Mouse (Mus musculus) liver, postnatal 0 days (tissue): Measurements from ENCODE around the gene Tcf23. TPM values are rescaled to one million over a fixed set of nuclear protein-coding genes. Genes with fewer than 3 reads are reported as not detected.

Experiments used
- ATAC-seq: fragments of 200-750 bp; cut with Nextera tagmentation; 2 replicates; pipeline ENCODE4 v1.8.0; 2017; ENCODE audit warnings: mild to moderate bottlenecking, moderate library complexity
- DNase-seq: peaks from one replicate; pipeline ENCODE4 v3.0.0-alpha.2; 2016
- H3K27ac ChIP-seq: fragments of 300-500 bp; sonication (generic); 2 replicates; pipeline ENCODE4 v1.5.1; 2014; ENCODE audit warnings: antibody characterized with exemption, moderate library complexity, mild to moderate bottlenecking, low read depth
- H3K27me3 ChIP-seq: fragments of 300-500 bp; sonication (generic); 2 replicates; pipeline ENCODE4 v1.6.1; 2014; ENCODE audit warnings: low read length, control low read depth, mixed read lengths; ENCODE audit not compliant: insufficient read depth
- H3K36me3 ChIP-seq: fragments of 300-500 bp; sonication (generic); replicated peaks from 2 replicates; pipeline ENCODE4 v1.6.1; 2014; ENCODE audit warnings: mild to moderate bottlenecking, control low read depth, low read length, moderate library complexity, mixed read lengths; ENCODE audit not compliant: insufficient read depth
- H3K4me1 ChIP-seq: fragments of 300-500 bp; sonication (generic); 2 replicates; pipeline ENCODE4 v1.6.1; 2014; ENCODE audit warnings: antibody characterized with exemption, mild to moderate bottlenecking, control low read depth; ENCODE audit not compliant: insufficient read depth
- H3K4me2 ChIP-seq: fragments of 300-500 bp; sonication (generic); 2 replicates; pipeline ENCODE4 v1.6.1; 2014; ENCODE audit warnings: low read depth, mild to moderate bottlenecking, low read length, moderate library complexity, mixed read lengths
- H3K4me3 ChIP-seq: fragments of 300-500 bp; sonication (generic); 2 replicates; pipeline ENCODE4 v1.5.1; 2014; ENCODE audit warnings: low read depth, low read length
- H3K9ac ChIP-seq: fragments of 300-500 bp; sonication (generic); replicated peaks from 2 replicates; pipeline ENCODE4 v1.6.1; 2014; ENCODE audit warnings: mild to moderate bottlenecking, moderate library complexity
- H3K9me3 ChIP-seq: fragments of 300-500 bp; sonication (generic); 2 replicates; pipeline ENCODE4 v1.6.1; 2016; ENCODE audit warnings: mild to moderate bottlenecking, control low read depth, low read length, mixed read lengths
- CTCF ChIP-seq: sonication (generic); IDR thresholded peaks from 2 replicates; pipeline ENCODE4 v1.5.1; 2016; ENCODE audit warnings: antibody characterized with exemption, low read depth
- EP300 ChIP-seq: IDR thresholded peaks from 2 replicates; pipeline ENCODE4 v1.6.1; 2016; ENCODE audit warnings: antibody characterized with exemption, low read depth, mild to moderate bottlenecking
- WGBS: fragments of 180-500 bp; shearing (Covaris S2); extraction: QIAGEN DNeasy Blood & Tissue Kit; methylation state at CpG from one replicate; pipeline ENCODE4 v1.1.7; 2014; ENCODE audit not compliant: insufficient replicate concordance; 5-methylcytosine and 5-hydroxymethylcytosine counted together
- polyA plus RNA-seq: library from polyadenylated mRNA; unstranded; fragments of >200 nt; fragmentation: Nextera tagmentation; extraction: Ambion mirVana; gene quantifications from 2 replicates; pipeline ENCODE4 v1.2.1, GENCODE M21; 2015

Gene Tcf23
- polyA plus RNA-seq, result 0.05 TPM in 1 of 2 replicates, not detected in the other

- no peaks in the 10 kb centered on the region for H3K9me3 ChIP-seq
- no peak within 1 kb of the TSS for H3K4me2 ChIP-seq
- ATAC-seq (no peak), DNase-seq (no peak)
- no peak within 1 kb of the TSS for H3K9ac ChIP-seq
- H3K27ac ChIP-seq, result no peak within 1 kb of the TSS
- 64% methylated on average over 8 of the region's 8 CpGs for WGBS
- H3K27me3 ChIP-seq, result no peaks in the 10 kb centered on the region
- H3K4me1 ChIP-seq, result peaks cover 5% of the 10 kb centered on the region
- H3K4me3 ChIP-seq, result no peak within 1 kb of the TSS
- H3K36me3 ChIP-seq, result no peaks in the 10 kb centered on the region
- no peak for TF ChIP-seq EP300
- TF ChIP-seq CTCF, result no peak
These were observed at the start of gene Tcf23 for GRCm38 (mm10) chr5:30968416-30968815. Gene Tcf23, plus strand, starts transcription at chr5:30968662.

DNA sequence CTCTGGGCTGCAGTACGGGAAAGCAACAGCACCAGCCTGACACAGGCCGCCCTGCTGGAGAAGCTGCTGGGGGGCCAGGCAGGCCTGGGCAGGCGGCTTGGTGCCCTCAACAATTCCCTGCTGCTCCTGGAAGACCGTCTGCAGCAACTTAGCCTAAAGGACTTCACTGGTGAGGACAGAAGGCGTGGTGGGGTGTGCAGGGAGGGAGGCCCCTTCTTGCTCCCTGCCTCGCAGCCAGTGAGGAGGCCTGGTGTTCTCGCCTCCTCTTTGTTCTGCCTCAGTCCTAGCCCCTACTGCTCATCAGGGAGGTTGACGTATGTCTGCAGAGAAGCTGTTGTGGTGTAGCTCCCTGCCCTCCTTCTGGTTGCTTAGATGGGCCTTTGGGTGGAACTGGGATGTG, 49.8 kb upstream of the Tcf23 start:
- Histone ChIP-seq H3K4me3 (no peak overlapping the region), H3K27ac (no peak overlapping the region), H3K4me2 (no peak overlapping the region), H3K9ac (no peak overlapping the region), H3K9me3 (no peaks in the 10 kb centered on the region), H3K4me1 (peaks cover 60% of the 10 kb centered on the region), H3K27me3 (no peaks in the 10 kb centered on the region), H3K36me3 (peaks cover 11% of the 10 kb centered on the region)
- WGBS, result 78% methylated on average over 8 of the region's 8 CpGs
- no peak for DNase-seq
- TF ChIP-seq EP300 (no peak), CTCF (no peak)
- no peak for ATAC-seq

DNA sequence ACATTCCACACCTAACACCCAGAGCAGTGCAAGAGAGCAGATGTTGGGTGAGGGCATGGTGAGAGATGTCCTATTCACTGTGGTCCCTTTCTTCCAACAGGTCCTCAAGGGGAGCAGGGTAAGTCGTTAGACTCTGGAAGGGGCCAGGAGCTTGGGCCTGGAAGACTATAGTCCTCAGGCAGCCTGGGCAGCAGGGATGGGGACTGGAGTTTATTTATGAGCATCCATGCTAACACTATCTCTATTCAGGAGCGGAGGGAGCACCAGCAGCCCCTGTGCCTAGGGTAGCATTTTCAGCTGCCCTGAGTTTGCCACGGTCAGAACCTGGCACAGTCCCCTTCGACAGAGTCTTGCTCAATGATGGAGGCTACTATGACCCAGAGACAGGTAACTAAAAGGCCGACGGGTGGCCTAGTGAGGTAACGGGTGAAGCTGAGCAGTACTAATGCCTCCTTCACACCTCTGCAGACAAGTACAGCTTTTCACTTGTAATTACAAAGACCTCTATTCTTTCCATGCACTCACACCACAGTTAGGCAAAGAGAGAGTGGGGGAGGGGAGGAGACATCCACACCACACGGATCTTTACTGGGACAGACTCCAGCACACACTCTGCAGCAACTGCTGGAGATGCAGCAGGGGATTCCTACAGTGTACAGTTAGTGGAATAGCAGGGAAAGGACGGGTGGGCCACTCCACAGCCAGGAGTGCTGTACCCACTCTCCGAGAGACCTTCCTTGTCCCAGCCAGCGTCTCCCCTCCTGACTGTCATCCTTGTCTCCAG, 48.4 kb upstream of the Tcf23 start:
- peaks cover 47% of the 10 kb centered on the region for H3K4me1 ChIP-seq
- no peaks in the 10 kb centered on the region for H3K9me3 ChIP-seq
- TF ChIP-seq EP300 (no peak), CTCF (no peak)
- H3K4me3 ChIP-seq, result no peak overlapping the region
- ATAC-seq (no peak), DNase-seq (no peak)
- H3K36me3 ChIP-seq, result peaks cover 11% of the 10 kb centered on the region
- WGBS, result 71% methylated on average over 11 of the region's 11 CpGs
- H3K27me3 ChIP-seq, result no peaks in the 10 kb centered on the region
- H3K4me2 ChIP-seq, result peak overlapping the region; percentile 92; the same call in 1 of the 2 replicates
- no peak overlapping the region for H3K9ac ChIP-seq
- peak overlapping the region; percentile 88; the same call in 1 of the 2 replicates for H3K27ac ChIP-seq

- Histone ChIP-seq H3K27ac (peak overlapping the region; percentile 88; the same call in 1 of the 2 replicates), H3K9ac (no peak overlapping the region), H3K27me3 (no peaks in the 10 kb centered on the region), H3K4me1 (peaks cover 41% of the 10 kb centered on the region), H3K9me3 (no peaks in the 10 kb centered on the region), H3K4me3 (0 out of 2 replicates have a peak overlapping the region, but pooled peaks have one; percentile 69), H3K4me2 (peak overlapping the region; percentile 92), H3K36me3 (peaks cover 11% of the 10 kb centered on the region)
- WGBS, result 69% methylated on average over 19 of the region's 19 CpGs
- ATAC-seq, result no peak
- DNase-seq, result no peak
- no peak for TF ChIP-seq EP300
- no peak for TF ChIP-seq CTCF
These were observed 47.8 kb upstream of the Tcf23 start for GRCm38 (mm10) chr5:30920621-30921020.

DNA sequence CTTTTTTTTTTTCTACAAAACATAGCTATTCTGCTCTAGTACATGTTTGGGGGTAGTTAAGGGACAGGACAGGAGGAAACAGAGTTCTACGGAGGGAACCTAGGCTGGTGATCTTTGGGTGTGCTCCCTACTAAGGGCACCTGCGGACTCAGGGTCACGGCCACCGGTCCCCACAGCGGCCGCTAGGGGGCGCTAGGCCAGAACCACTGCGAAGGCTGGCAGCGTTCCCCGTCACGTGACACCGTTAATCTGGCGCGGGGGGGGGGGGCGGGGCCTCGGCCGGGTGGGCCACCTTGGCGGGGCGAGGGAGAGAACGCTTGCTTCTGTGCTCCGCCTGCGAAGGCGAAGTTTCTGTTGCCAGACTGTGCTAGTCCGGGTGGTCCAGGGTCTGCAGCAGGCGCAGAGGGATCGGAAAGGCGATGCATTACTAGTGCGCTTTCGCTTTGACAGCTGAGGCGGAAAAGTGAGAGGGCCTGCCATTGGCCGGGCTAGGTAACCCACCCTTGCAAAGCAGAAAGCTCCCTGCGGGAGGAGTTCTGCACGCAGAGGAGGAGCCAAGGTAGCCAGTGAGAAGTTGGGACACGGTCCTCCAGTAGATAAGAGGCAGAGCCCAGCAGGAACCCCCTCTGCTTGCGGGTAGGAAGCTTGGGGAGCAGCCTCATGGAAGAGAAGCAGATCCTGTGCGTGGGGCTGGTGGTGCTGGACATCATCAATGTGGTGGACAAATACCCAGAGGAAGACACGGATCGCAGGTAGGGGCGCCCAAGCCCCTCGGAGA, 47.0 kb upstream of the Tcf23 start, which contains the start of gene Khk:
Gene Khk, plus strand, starts transcription at position 176 of the 778 bp plus-strand sequence.
- WGBS, result under 1% methylated on average over 39 of the region's 40 CpGs
- TF ChIP-seq EP300 (peak; percentile 47), CTCF (peak; percentile 94)
- peaks cover 41% of the 10 kb centered on the region for H3K4me1 ChIP-seq
- peak within 1 kb of the TSS; percentile 88 for H3K27ac ChIP-seq
- DNase-seq (peak; percentile 96), ATAC-seq (peak; percentile 92)
- no peaks in the 10 kb centered on the region for H3K27me3 ChIP-seq
- peak within 1 kb of the TSS; percentile 69 for H3K4me3 ChIP-seq
- H3K4me2 ChIP-seq, result peak within 1 kb of the TSS; percentile 92
- peak within 1 kb of the TSS; percentile 74 for H3K9ac ChIP-seq
- H3K36me3 ChIP-seq, result peaks cover 12% of the 10 kb centered on the region
- H3K9me3 ChIP-seq, result no peaks in the 10 kb centered on the region

GRCm38 (mm10) chr5:30922581-30923041, 45.9 kb upstream of the Tcf23 start:
- Histone ChIP-seq H3K9ac (peak overlapping the region; percentile 74), H3K27me3 (no peaks in the 10 kb centered on the region), H3K4me3 (peak overlapping the region; percentile 69), H3K4me2 (peak overlapping the region; percentile 92), H3K9me3 (no peaks in the 10 kb centered on the region), H3K36me3 (peaks cover 11% of the 10 kb centered on the region), H3K4me1 (peaks cover 34% of the 10 kb centered on the region), H3K27ac (peak overlapping the region; percentile 88; the same call in 1 of the 2 replicates)
- no peak for ATAC-seq
- WGBS, result 42% methylated on average over 10 of the region's 10 CpGs
- no peak for DNase-seq
- no peak for TF ChIP-seq EP300
- TF ChIP-seq CTCF, result no peak
